Mouse (Mus musculus): ENCODE measurements around the gene Glyat. TPM values are rescaled to one million over a fixed set of nuclear protein-coding genes. Genes with fewer than 3 reads are reported as not detected.

Glyat gene
- total RNA-seq, 2 experiments from 2014 or later = not detected

GRCm38 (mm10) chr19:12670139-12670538, 37.0 kb downstream of the Glyat start, which contains the start of gene Olfr1442:
TSS of gene Olfr1442 (plus strand) at chr19:12670439.
- DNase-seq (ENCODE audit: extremely low spot score in 1 of 2, low spot score in 2 of 2) = no peak
- intact Hi-C loops (cut with DNase I) = no loop called here

DNA sequence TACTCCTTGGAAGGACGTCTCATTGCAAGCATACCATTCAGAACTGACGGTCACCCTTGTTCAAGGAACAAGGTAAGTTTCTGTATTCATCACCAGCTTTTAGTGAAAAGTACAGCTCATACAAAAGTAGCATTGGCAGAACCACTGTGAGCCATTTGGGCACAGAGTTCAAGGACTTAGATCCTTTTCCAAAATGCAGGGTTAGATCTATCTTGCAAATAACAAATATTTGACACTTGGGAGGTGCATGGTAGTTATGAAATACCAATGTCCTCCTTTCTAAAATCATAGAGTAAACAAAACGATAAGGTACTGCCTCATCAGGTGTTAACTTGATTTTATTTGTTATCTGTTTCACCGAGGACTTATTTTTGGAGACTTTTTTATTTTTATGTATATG, 37.9 kb downstream of the Glyat start:
- no peak for DNase-seq (ENCODE audit: extremely low spot score in 1 of 2, low spot score in 2 of 2)
- intact Hi-C loops (cut with DNase I) = no loop called here

GRCm38 (mm10) chr19:12677812-12678211, 44.7 kb downstream of the Glyat start, which contains the start of gene Olfr1443:
TSS of gene Olfr1443 (plus strand) at chr19:12678112.
- intact Hi-C loops (cut with DNase I) = no loop called here
- DNase-seq (ENCODE audit: extremely low spot score in 1 of 2, low spot score in 2 of 2) = no peak

GRCm38 (mm10) chr19:12684638-12685037, 51.5 kb downstream of the Glyat start:
- intact Hi-C loops (cut with DNase I) = no loop called here

GRCm38 (mm10) chr19:12685231-12685630, 52.1 kb downstream of the Glyat start:
- intact Hi-C loops (cut with DNase I) = no loop called here
- no peak for DNase-seq (ENCODE audit: extremely low spot score in 1 of 2, low spot score in 2 of 2)

More at GRCm38 (mm10) chr19:12684638-12685037, 51.5 kb downstream of the Glyat start:
- DNase-seq (ENCODE audit: extremely low spot score in 1 of 2, low spot score in 2 of 2) = no peak

DNA sequence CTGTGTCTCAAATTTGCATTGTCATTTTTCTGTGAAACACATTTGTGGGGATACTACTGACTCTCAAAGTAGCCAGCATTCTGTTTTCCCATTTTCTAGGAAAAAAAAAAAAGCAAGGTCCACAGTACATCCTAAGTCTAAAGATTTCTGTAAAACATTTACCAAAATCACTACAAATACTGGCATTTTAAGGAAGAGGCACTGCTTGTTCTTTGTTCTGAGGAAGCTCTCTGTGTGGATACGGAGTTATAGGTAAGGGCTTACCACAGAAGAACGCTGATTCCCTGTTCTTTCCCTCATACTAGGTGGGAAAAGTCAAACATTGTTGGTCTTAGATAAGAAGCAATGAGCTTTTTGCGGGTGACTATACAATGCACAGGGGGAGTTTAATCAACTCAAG, 62.5 kb downstream of the Glyat start, which contains the start of gene Keg1:
Keg1 (plus strand) TSS at position 197 of the 400 bp plus-strand sequence.
- DNase-seq (ENCODE audit: extremely low spot score in 1 of 2, low spot score in 2 of 2) = no peak
- intact Hi-C loops (cut with DNase I) = no loop called here

DNA sequence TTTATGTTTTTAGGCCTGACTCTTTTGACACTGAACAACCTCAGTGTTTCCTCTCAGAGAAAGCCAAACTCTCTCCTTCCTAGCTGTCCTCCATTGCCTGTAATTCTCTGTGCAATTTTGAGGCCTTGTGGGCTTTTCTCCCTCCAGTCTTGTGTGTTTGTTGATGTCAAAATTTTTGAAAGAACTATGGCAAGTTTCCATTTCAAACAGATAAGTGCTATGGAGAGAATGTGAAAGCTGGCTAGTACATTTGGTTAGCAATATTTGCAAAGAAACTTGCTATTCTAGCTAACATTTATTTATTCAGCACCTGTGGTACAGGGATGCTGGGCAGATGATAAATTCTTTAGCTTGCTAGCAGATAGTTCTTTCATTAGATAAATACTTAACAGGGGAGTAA, 63.1 kb downstream of the Glyat start:
- intact Hi-C loops (cut with DNase I) = no loop called here
- DNase-seq (ENCODE audit: extremely low spot score in 1 of 2, low spot score in 2 of 2) = no peak

Other genes starting within 250 kb of the Glyat start
- gene Olfr1440, start 246.0 kb upstream of the Glyat start, total RNA-seq (2021) = not detected
- gene Olfr1441, start 215.9 kb upstream of the Glyat start, total RNA-seq (2021) = not detected
- under 1 TPM in 1 of 2 experiments, not detected in 1; 0.08 TPM for gene Pfpl, start 205.4 kb upstream of the Glyat start, total RNA-seq (2021)
- gene Mpeg1, start 172.5 kb upstream of the Glyat start, total RNA-seq (2021) = 1 to 10 TPM; 4.8 to 5.1 TPM
- gene Dtx4, start 131.9 kb upstream of the Glyat start, total RNA-seq (2021) = 10 to 100 TPM; 60.3 to 75.4 TPM
- 1 to 10 TPM; 3.7 to 3.9 TPM for gene Fam111a, start 87.6 kb upstream of the Glyat start, total RNA-seq (2021)
- gene Gm4952, start 33.3 kb upstream of the Glyat start, total RNA-seq (2021) = not detected
- gene Olfr1442, start 37.1 kb downstream of the Glyat start, total RNA-seq (2021) = not detected
- not detected for gene Olfr1443, start 44.8 kb downstream of the Glyat start, total RNA-seq (2021)
- gene Keg1, start 62.5 kb downstream of the Glyat start, total RNA-seq (2021) = not detected
- gene Cntf, start 132.3 kb downstream of the Glyat start, total RNA-seq (2021) = 1 to 10 TPM; 1.2 to 2.6 TPM
- 10 to 100 TPM; 73.3 to 74.1 TPM for gene Zfp91, start 162.8 kb downstream of the Glyat start, total RNA-seq (2021)
- 1 to 10 TPM; 1.1 to 1.5 TPM for gene Lpxn, start 162.9 kb downstream of the Glyat start, total RNA-seq (2021)
- not detected for gene Gm5244, start 213.4 kb downstream of the Glyat start, total RNA-seq (2021)
- not detected for gene Olfr1444, start 224.0 kb downstream of the Glyat start, total RNA-seq (2021)

Measured in left cerebral cortex, postnatal 10 days (tissue).